Mouse (Mus musculus): Measurements from ENCODE around the gene Fam3b. TPM values are rescaled to one million over a fixed set of nuclear protein-coding genes. Genes with fewer than 3 reads are reported as not detected.
A peak's percentile ranks its signal among the peaks of the same experiment; 100 is the strongest.

Fam3b gene
- not detected in 2 replicates for polyA plus RNA-seq (2012; ENCODE audit: insufficient read depth, insufficient read length, low replicate concordance, missing spikeins)

GRCm38 (mm10) chr16:97514099-97514940 lies at the start of gene Fam3b:
Gene Fam3b (minus strand): TSS chr16:97514816.
- TF ChIP-seq CTCF (IDR thresholded peaks at IDR 0.05; ENCODE audit: insufficient read depth, low read depth, low read length) (no peak), POLR2A (IDR thresholded peaks at IDR 0.05; ENCODE audit: insufficient read depth, low read depth, low read length) (no peak)
- Histone ChIP-seq H3K4me3 (ENCODE audit: insufficient read depth, low read depth, low read length) (no peak within 1 kb of the TSS), H3K27ac (ENCODE audit: insufficient read depth, low read depth, low read length) (no peak within 1 kb of the TSS), H3K4me1 (ENCODE audit: control insufficient read depth, insufficient read depth, low read length) (no peaks in the 10 kb centered on the region)
- WGBS = 62% methylated on average over 4 of the region's 4 CpGs

- no peak overlapping the region for H3K4me3 ChIP-seq (ENCODE audit: insufficient read depth, low read depth, low read length)
Measured at GRCm38 (mm10) chr16:97544340-97544739, 29.7 kb upstream of the Fam3b start.

GRCm38 (mm10) chr16:97536859-97537258 lies 22.2 kb upstream of the Fam3b start:
- Histone ChIP-seq H3K27ac (ENCODE audit: insufficient read depth, low read depth, low read length) (peak overlapping the region; percentile 100), H3K4me1 (ENCODE audit: control insufficient read depth, insufficient read depth, low read length) (peaks cover 39% of the 10 kb centered on the region), H3K4me3 (ENCODE audit: insufficient read depth, low read depth, low read length) (peak overlapping the region; percentile 27; the same call in 1 of the 2 replicates)
- 18% methylated on average over 1 of the region's 1 CpGs for WGBS
- TF ChIP-seq POLR2A (IDR thresholded peaks at IDR 0.05; ENCODE audit: insufficient read depth, low read depth, low read length) (no peak), CTCF (IDR thresholded peaks at IDR 0.05; ENCODE audit: insufficient read depth, low read depth, low read length) (no peak)

More at GRCm38 (mm10) chr16:97544340-97544739, 29.7 kb upstream of the Fam3b start:
- no peak overlapping the region for H3K27ac ChIP-seq (ENCODE audit: insufficient read depth, low read depth, low read length)
- TF ChIP-seq CTCF (IDR thresholded peaks at IDR 0.05; ENCODE audit: insufficient read depth, low read depth, low read length) = no peak
- no peak for TF ChIP-seq POLR2A (IDR thresholded peaks at IDR 0.05; ENCODE audit: insufficient read depth, low read depth, low read length)
- H3K4me1 ChIP-seq (ENCODE audit: control insufficient read depth, insufficient read depth, low read length) = no peaks in the 10 kb centered on the region
- 85% methylated on average over 4 of the region's 4 CpGs for WGBS

GRCm38 (mm10) chr16:97535808-97536413 lies 21.3 kb upstream of the Fam3b start:
- Histone ChIP-seq H3K4me1 (ENCODE audit: control insufficient read depth, insufficient read depth, low read length) (peaks cover 39% of the 10 kb centered on the region), H3K4me3 (ENCODE audit: insufficient read depth, low read depth, low read length) (0 out of 2 replicates have a peak overlapping the region, but pooled peaks have one; percentile 27), H3K27ac (ENCODE audit: insufficient read depth, low read depth, low read length) (peak overlapping the region; percentile 100)
- TF ChIP-seq CTCF (IDR thresholded peaks at IDR 0.05; ENCODE audit: insufficient read depth, low read depth, low read length) (no peak), POLR2A (IDR thresholded peaks at IDR 0.05; ENCODE audit: insufficient read depth, low read depth, low read length) (no peak)
- WGBS = 0% methylated on average over 3 of the region's 3 CpGs

- 22% methylated on average over 5 of the region's 5 CpGs for WGBS
- peaks cover 39% of the 10 kb centered on the region for H3K4me1 ChIP-seq (ENCODE audit: control insufficient read depth, insufficient read depth, low read length)
- peak overlapping the region; percentile 22 for H3K4me3 ChIP-seq (ENCODE audit: insufficient read depth, low read depth, low read length)
- TF ChIP-seq CTCF (IDR thresholded peaks at IDR 0.05; ENCODE audit: insufficient read depth, low read depth, low read length) (no peak), POLR2A (IDR thresholded peaks at IDR 0.05; ENCODE audit: insufficient read depth, low read depth, low read length) (0 out of 2 replicates have a peak, but pooled peaks have one; percentile 35)
- H3K27ac ChIP-seq (ENCODE audit: insufficient read depth, low read depth, low read length) = peak overlapping the region; percentile 100
Measured at GRCm38 (mm10) chr16:97534876-97535461, 20.4 kb upstream of the Fam3b start.

GRCm38 (mm10) chr16:97534448-97534847 lies 19.8 kb upstream of the Fam3b start:
- H3K4me3 ChIP-seq (ENCODE audit: insufficient read depth, low read depth, low read length) = peak overlapping the region; percentile 22; the same call in 1 of the 2 replicates
- peak overlapping the region; percentile 100 for H3K27ac ChIP-seq (ENCODE audit: insufficient read depth, low read depth, low read length)
- WGBS = 16% methylated on average over 1 of the region's 1 CpGs
- TF ChIP-seq POLR2A (IDR thresholded peaks at IDR 0.05; ENCODE audit: insufficient read depth, low read depth, low read length) (no peak), CTCF (IDR thresholded peaks at IDR 0.05; ENCODE audit: insufficient read depth, low read depth, low read length) (no peak)
- peaks cover 39% of the 10 kb centered on the region for H3K4me1 ChIP-seq (ENCODE audit: control insufficient read depth, insufficient read depth, low read length)

GRCm38 (mm10) chr16:97533751-97534150 lies 19.1 kb upstream of the Fam3b start:
- Histone ChIP-seq H3K4me1 (ENCODE audit: control insufficient read depth, insufficient read depth, low read length) (peaks cover 39% of the 10 kb centered on the region), H3K4me3 (ENCODE audit: insufficient read depth, low read depth, low read length) (no peak overlapping the region), H3K27ac (ENCODE audit: insufficient read depth, low read depth, low read length) (peak overlapping the region; percentile 100; the same call in 1 of the 2 replicates)
- 89% methylated on average over 5 of the region's 5 CpGs for WGBS
- TF ChIP-seq CTCF (IDR thresholded peaks at IDR 0.05; ENCODE audit: insufficient read depth, low read depth, low read length) (no peak), POLR2A (IDR thresholded peaks at IDR 0.05; ENCODE audit: insufficient read depth, low read depth, low read length) (no peak)

- 83% methylated on average over 1 of the region's 1 CpGs for WGBS
Measured at GRCm38 (mm10) chr16:97533126-97533525, 18.5 kb upstream of the Fam3b start.

More at GRCm38 (mm10) chr16:97533126-97533525, 18.5 kb upstream of the Fam3b start:
- H3K4me3 ChIP-seq (ENCODE audit: insufficient read depth, low read depth, low read length) = no peak overlapping the region
- H3K4me1 ChIP-seq (ENCODE audit: control insufficient read depth, insufficient read depth, low read length) = peaks cover 39% of the 10 kb centered on the region
- TF ChIP-seq POLR2A (IDR thresholded peaks at IDR 0.05; ENCODE audit: insufficient read depth, low read depth, low read length) (no peak), CTCF (IDR thresholded peaks at IDR 0.05; ENCODE audit: insufficient read depth, low read depth, low read length) (no peak)
- no peak overlapping the region for H3K27ac ChIP-seq (ENCODE audit: insufficient read depth, low read depth, low read length)
